Comparison of ENCODE assay signal across 8 mouse cellular contexts in the genomic region with DNA sequence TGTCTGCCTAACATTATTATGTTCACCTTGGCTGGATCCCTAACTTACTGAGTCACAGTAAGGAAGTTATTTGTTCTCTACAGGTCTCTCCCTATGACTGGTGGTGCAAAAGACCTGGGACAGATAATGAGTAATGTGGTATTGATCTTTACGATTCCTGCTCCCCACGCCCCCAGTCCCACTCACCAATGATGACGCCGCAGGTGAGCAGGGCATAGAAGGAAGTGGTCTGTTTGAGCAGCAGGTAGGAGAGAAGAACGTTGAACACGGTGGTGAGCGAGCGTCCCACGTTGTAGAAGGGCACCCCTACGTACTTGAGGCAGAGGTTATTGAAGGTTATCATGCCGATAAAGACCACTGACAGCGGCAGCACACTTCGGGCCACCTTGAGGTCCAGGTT. TPM values are rescaled to one million over a fixed set of nuclear protein-coding genes. Genes with fewer than 3 reads are reported as not detected.
A peak's percentile ranks its signal among the peaks of the same experiment; 100 is the strongest.
DNase-seq lines count a peak whose midpoint lies in the region; ATAC-seq and TF ChIP-seq lines count a peak whose summit lies in the region.

No protein-coding gene starts in this region.

- peak overlapping the region; percentile 69 for H3K4me3 ChIP-seq in heart, embryonic 11.5 days (ENCODE audit: low read depth, low read length)
- peak overlapping the region; percentile 87 for H3K4me3 ChIP-seq in E14TG2a.4 (replicated peaks; ENCODE audit: low read length)
- H3K4me3 ChIP-seq in hindbrain, embryonic 10.5 days: peak overlapping the region; percentile 78
- H3K4me3 ChIP-seq in midbrain, embryonic 10.5 days: peak overlapping the region; percentile 87

- TF ChIP-seq CTCF in E14TG2a.4 (conservative IDR thresholded peaks at IDR 0.05; ENCODE audit: low read length): no peak

- no peaks in the 10 kb centered on the region for H3K9me3 ChIP-seq in heart, embryonic 11.5 days (replicated peaks; ENCODE audit: control insufficient read depth, low read length)
- no peaks in the 10 kb centered on the region for H3K9me3 ChIP-seq in E14TG2a.4 (ENCODE audit: low read length)
- H3K9me3 ChIP-seq in hindbrain, embryonic 10.5 days: no peaks in the 10 kb centered on the region
- H3K9me3 ChIP-seq in midbrain, embryonic 10.5 days (replicated peaks): no peaks in the 10 kb centered on the region

- peaks cover 15% of the 10 kb centered on the region for H3K27me3 ChIP-seq in heart, embryonic 11.5 days (ENCODE audit: control insufficient read depth, insufficient read depth, low read length)
- peaks cover 59% of the 10 kb centered on the region for H3K27me3 ChIP-seq in E14TG2a.4 (ENCODE audit: insufficient read depth, low read length)
- H3K27me3 ChIP-seq in hindbrain, embryonic 10.5 days (ENCODE audit: insufficient read depth, poor library complexity, severe bottlenecking): peaks cover 37% of the 10 kb centered on the region
- H3K27me3 ChIP-seq in midbrain, embryonic 10.5 days (ENCODE audit: low read depth, poor library complexity, severe bottlenecking): peaks cover 35% of the 10 kb centered on the region

- no peaks in the 10 kb centered on the region for H3K36me3 ChIP-seq in heart, embryonic 11.5 days (ENCODE audit: control insufficient read depth, insufficient read depth, low read length)
- peaks cover 29% of the 10 kb centered on the region for H3K36me3 ChIP-seq in E14TG2a.4 (ENCODE audit: insufficient read depth, low read length)
- peaks cover 14% of the 10 kb centered on the region for H3K36me3 ChIP-seq in hindbrain, embryonic 10.5 days
- H3K36me3 ChIP-seq in midbrain, embryonic 10.5 days: peaks cover 13% of the 10 kb centered on the region

- peak overlapping the region; percentile 96 for H3K4me2 ChIP-seq in heart, embryonic 11.5 days

- WGBS in heart, embryonic 11.5 days (ENCODE audit: insufficient replicate concordance): 52% methylated on average over 13 of the region's 13 CpGs
- WGBS in hindbrain, embryonic 10.5 days: 66% methylated on average over 13 of the region's 13 CpGs
- 69% methylated on average over 13 of the region's 13 CpGs for WGBS in midbrain, embryonic 10.5 days

- ATAC-seq in heart, embryonic 11.5 days (replicated peaks; ENCODE audit: insufficient number of reproducible peaks, low FRiP score, low TSS enrichment): no peak

- H3K9ac ChIP-seq in heart, embryonic 11.5 days (ENCODE audit: low read depth, low read length): peak overlapping the region; percentile 70

- H3K4me1 ChIP-seq in heart, embryonic 11.5 days (ENCODE audit: control insufficient read depth, insufficient read depth, low read length): peaks cover 30% of the 10 kb centered on the region
- peaks cover 36% of the 10 kb centered on the region for H3K4me1 ChIP-seq in E14TG2a.4 (replicated peaks; ENCODE audit: low read depth, low read length)
- peaks cover 46% of the 10 kb centered on the region for H3K4me1 ChIP-seq in hindbrain, embryonic 10.5 days (replicated peaks)
- H3K4me1 ChIP-seq in midbrain, embryonic 10.5 days: peaks cover 51% of the 10 kb centered on the region

- DNase-seq in heart, postnatal 4 days: no peak
- DNase-seq in hindbrain, embryonic 10.5 days (ENCODE audit: low spot score): no peak
- no peak for DNase-seq in midbrain, embryonic 10.5 days (ENCODE audit: low spot score)
- DNase-seq in ovary, postnatal 36 days (ENCODE audit: low spot score): no peak
- DNase-seq in embryo, embryonic 10.5 days (ENCODE audit: low spot score): no peak
- no peak for DNase-seq in cerebellum, adult 18-20 months

- no peak overlapping the region for H3K27ac ChIP-seq in heart, embryonic 11.5 days (ENCODE audit: low read depth, low read length)
- H3K27ac ChIP-seq in hindbrain, embryonic 10.5 days: peak overlapping the region; percentile 85; the same call in 1 of the 2 replicates
- H3K27ac ChIP-seq in midbrain, embryonic 10.5 days (replicated peaks): peak overlapping the region; percentile 85

RNA-seq across cellular contexts. Expression of a gene that starts 1.9 kb away (rescaled TPM):
- polyA plus RNA-seq in heart, embryonic 11.5 days (2014; fragmentation: Nextera tagmentation; extraction: Ambion mirVana): 8.6 and 12.0 TPM in 2 replicates
- 1 to 10 TPM; 5.8 to 7.5 TPM for total RNA-seq in heart, postnatal 4 days (2021)
- 13.8 and 14.0 TPM in 2 replicates for polyA plus RNA-seq in hindbrain, embryonic 10.5 days (2016; fragmentation: Nextera tagmentation; extraction: Ambion mirVana)
- 12.8 and 15.1 TPM in 2 replicates for polyA plus RNA-seq in midbrain, embryonic 10.5 days (2016; fragmentation: Nextera tagmentation; extraction: Ambion mirVana)

RNA-seq across cellular contexts. Expression of a gene that starts 24.6 kb away (rescaled TPM):
- polyA plus RNA-seq in heart, embryonic 11.5 days (2014; fragmentation: Nextera tagmentation; extraction: Ambion mirVana): 15.3 and 17.7 TPM in 2 replicates
- total RNA-seq in heart, postnatal 4 days (2021): 10 to 100 TPM; 28.5 TPM
- 26.0 and 31.7 TPM in 2 replicates for polyA plus RNA-seq in hindbrain, embryonic 10.5 days (2016; fragmentation: Nextera tagmentation; extraction: Ambion mirVana)
- polyA plus RNA-seq in midbrain, embryonic 10.5 days (2016; fragmentation: Nextera tagmentation; extraction: Ambion mirVana): 32.8 and 36.2 TPM in 2 replicates

RNA-seq across cellular contexts. Expression of a gene that starts 57.4 kb away (rescaled TPM):
- polyA plus RNA-seq in heart, embryonic 11.5 days (2014; fragmentation: Nextera tagmentation; extraction: Ambion mirVana): 2.7 and 4.1 TPM in 2 replicates
- 1 to 10 TPM; 7.9 to 8.1 TPM for total RNA-seq in heart, postnatal 4 days (2021)
- 55.0 and 75.5 TPM in 2 replicates for polyA plus RNA-seq in hindbrain, embryonic 10.5 days (2016; fragmentation: Nextera tagmentation; extraction: Ambion mirVana)
- polyA plus RNA-seq in midbrain, embryonic 10.5 days (2016; fragmentation: Nextera tagmentation; extraction: Ambion mirVana): 58.3 and 70.5 TPM in 2 replicates

Comparison
In these comparisons a context has a peak if more than half of its experiments do, and no peak if none do; other contexts are left out.
1. RNA of a gene that starts 57.4 kb away (polyA plus RNA-seq): 55.0 to 75.5 TPM in hindbrain, embryonic 10.5 days and 58.3 to 70.5 TPM in midbrain, embryonic 10.5 days; 2.7 to 4.1 TPM in heart, embryonic 11.5 days; every median in the first group is over 10 times any median in the second.
2. Peak in every context shown above with its lines, with median percentiles within 50 percentile points of each other: H3K4me3 ChIP-seq.